Mouse (Mus musculus) layer of hippocampus, adult 9-10 months (tissue): ENCODE measurements at regions not wholly inside any gene's neighbourhood (a gene's known extent, or its start where the extent isn't known, plus 50 kb on each side); places are given as distances from the start of the nearest gene placed in this dataset.

Experiments
- DNase-seq: peaks from one replicate; pipeline ENCODE4 v3.0.0; 2022; ENCODE audit warnings: low spot score

DNA sequence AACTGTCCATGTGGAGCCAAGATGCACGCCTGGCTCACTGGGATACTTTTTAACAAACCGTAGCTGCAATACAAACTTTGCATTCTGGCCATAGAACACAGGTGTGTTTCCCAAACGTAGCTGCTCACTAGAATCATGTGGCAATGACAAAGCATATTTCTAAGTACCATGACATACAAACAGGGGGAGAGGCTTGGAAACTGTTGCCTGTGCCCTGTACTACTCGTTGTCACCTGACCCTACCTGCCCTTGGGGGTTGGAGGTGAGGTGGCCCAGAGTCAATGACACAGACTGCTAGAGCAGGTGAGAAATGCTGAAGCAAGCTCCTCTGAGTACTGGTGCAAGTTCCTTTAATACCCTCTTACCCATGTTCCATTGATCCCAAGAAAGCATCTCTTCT lies 64.3 kb upstream of the Map4k3 start:
- no peak for DNase-seq

DNA sequence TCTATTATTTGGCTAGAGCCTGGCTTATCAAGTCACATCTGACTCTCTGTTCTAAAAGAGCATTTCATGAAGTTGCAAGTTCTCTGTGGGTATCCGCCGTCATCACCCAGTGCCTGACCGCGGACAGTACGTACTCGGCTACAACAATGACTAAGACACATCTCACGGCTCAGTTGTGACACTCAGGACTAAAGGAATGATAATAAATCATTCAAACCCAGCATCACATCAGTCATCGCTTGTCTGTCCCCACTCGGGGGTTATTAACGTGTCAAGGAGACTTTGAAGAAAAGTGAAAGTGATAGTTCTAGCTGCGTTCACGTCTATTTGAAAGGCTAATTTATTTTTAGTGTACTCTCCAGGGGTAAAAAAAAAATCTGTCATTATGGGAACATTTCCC lies 61.4 kb upstream of the Map4k3 start:
- no peak for DNase-seq

DNA sequence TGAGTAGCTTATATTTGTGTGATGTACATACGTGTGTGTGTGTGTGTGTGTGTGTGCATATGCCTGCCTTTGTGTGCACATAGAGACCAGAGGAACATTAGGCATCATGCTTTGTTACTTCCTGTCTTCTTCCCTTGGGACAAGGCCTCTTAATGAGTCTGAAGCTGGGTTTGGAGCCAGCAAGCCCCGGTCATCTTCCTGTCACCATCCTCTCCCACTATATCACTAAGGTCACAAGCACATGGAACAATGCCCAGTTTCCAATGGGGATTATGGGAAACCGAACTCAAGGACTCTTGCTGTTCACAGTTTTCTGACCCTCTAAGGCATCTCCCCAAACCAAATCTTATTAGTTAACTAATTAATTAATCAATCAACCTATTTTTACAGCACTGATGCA lies 60.7 kb upstream of the Map4k3 start:
- no peak for DNase-seq

DNA sequence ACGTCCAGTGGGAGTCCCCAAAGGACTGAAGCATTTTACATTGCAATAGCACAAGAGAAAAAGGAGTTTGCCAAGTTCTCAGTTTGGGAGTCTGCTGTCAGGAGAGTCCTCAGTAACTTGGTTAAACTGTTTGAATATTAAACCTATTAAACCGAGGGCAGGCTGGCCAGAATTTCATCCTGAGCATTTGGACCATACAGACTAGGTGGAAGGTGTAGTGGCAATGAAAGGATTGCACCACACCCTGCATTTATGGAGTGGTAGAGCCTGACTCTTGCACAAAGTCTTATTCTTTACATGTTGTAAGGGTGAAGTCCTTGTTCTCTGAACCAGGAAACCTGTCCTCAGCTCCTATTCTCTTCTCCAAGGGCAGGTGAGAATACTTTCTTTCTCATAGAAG lies 58.6 kb upstream of the Map4k3 start:
- no peak for DNase-seq

DNA sequence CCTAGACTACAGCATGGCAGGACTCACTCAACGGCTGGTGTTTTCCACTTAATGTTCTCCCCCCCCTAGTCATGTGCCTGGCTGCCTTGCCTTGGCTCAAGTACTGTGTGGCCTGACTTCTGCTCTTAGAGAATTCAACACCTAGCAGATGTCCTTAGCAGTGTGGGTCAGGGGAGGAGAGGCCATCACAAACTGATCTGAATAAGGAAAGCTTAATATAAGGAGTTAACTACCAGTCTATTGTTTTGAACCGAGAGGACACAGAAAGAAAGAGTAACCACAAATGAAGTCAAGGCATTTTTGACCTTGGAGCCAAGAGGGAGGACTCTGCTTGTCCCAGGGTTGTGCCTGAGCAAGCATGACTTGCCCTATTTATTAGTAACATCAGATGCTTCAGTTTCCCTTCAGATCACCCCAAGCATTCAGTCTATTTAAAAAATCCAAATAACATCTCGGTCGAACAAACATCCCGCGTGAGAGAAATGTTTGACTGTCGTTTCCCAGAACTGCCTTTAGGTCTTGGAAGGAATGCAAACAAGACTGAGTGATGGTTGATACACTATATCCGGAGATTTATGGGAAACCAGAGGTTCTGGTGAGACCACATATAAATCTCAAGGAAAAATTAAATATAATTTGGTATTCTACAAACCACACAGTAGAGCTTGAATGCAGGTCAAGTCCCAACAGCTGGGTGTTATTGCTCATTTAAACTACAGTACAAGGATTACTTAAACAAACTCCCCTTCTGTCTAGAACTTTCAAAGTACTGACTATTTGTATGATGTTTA lies 58.0 kb upstream of the Map4k3 start:
- DNase-seq = no peak

DNA sequence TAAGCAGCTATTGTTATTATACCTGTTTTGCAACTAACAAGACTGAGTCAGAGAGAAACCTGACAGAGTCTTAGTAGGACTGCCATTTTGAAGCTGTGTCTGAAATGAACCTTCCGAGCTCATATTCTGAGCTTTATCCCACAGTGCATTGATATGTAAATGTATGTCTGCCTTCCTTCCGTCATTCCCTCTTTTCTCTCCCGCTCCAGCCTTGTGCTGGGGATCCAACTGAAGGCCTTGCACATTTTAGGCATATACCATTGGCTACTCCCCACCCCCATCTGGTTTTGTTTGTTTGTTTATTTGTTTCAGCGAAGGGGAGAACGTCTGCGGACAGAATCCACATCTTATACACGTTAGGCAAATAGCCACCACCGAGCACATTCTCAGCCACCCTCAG lies 57.2 kb upstream of the Map4k3 start:
- no peak for DNase-seq

DNA sequence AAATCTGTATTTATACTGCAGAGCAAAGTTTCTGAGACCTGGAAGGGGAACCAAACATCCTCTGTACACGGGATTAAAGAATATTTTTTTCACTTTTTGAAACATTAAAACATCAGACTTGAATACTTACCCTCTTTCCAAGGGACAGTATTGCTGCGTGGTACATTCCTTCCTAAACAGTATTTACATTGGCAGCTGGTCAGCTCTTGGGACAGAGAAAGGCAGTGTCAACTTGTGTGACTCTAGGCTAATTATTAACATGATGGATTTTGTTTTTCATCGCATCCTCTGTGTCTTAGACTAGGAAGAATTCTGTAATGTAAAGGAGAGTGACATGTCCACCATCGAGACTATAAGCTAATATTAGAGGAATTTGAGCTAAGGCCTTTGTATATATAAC lies 56.8 kb upstream of the Map4k3 start:
- DNase-seq = no peak

DNA sequence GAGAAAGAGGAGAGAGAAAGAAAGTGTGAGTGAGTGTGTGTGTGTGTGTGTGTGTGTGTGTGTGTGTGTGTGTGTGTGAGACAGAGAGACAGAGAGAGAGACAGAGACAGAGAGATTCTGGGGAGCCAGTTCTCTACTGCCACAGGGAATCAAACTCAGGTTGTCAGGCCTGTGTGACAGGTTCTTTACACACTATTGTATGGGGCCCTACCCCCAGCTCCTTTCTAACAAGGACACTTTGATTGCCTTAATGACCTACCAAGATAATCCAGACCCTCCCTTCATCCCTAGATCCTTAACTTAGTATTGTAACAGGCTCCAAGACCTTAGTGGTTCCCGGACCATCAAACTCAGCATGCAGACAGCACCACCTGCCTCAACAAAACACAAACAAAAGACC lies 53.9 kb upstream of the Map4k3 start:
- no peak for DNase-seq

DNA sequence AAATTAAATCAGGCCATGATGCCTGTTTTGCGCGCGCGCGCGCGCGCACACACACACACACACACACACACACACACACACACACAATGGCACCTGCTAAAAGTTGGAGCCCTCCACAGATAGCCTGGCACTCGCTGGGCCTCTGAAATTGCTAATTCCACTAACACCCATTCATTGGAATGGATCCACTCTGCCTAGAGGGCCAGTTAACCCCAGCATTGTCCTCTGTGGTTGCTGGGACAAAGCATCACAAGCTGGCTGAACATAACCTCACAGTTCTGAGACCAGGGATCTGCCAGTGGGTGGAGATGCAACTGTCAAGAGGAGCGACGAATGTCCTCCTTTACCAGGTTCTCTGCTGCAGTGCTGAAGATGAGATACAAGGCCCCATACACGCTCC lies 53.3 kb upstream of the Map4k3 start:
- no peak for DNase-seq

DNA sequence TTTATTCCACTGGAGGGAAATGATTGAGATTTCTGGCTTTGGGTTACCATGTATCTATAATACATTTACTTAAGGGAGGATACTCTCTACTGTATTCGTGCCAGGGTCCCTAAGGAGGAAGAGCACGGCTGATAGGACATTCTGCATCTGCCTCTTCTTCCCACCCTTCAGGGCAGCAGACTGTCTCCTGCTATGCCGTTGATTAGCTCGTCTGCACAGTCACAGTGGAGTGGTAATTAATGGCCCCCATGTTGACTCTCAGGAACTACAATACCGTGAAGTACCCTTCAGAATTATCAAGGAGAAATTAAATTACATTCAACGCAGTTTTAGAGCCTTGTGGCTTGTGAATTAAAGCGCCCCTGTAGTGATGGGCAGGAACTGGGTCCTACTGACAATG lies 52.0 kb upstream of the Map4k3 start:
- DNase-seq = no peak

DNA sequence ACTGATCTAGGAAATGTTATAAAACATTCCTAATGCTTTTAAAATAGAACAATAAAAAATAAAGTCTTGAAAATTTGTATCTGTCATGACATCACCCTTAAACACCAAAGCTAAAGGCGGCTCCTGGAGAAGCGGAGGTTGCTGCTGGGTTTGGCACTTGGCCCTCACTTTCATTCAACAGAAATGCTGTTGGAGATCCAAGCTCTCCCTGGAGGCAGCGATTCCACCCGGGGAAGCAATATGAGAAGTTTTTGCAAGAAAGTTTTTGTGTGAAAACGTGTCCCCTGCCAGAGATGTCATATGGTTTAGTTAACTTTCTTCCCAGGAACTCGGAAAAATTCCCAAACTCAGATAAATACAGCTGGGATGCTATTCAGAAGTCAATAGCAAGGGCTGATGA lies 51.5 kb upstream of the Map4k3 start:
- DNase-seq = no peak
